Mouse (Mus musculus) CH12.LX (cell line): ENCODE results near the gene Ank. TPM values are rescaled to one million over a fixed set of nuclear protein-coding genes. Genes with fewer than 3 reads are reported as not detected.

ENCODE experiments used
- DNase-seq: peaks from one replicate; pipeline ENCODE4 v3.0.0-alpha.2; 2013; ENCODE audit errors: extremely low read depth
- H3K27ac ChIP-seq: 2 replicates; pipeline ENCODE4 v1.5.1; 2012; ENCODE audit warnings: low read depth, mild to moderate bottlenecking, control low read depth, moderate library complexity; ENCODE audit not compliant: insufficient read depth
- H3K27me3 ChIP-seq: replicated peaks from 2 replicates; pipeline ENCODE3; 2012; ENCODE audit warnings: inconsistent platforms
- H3K36me3 ChIP-seq, 2 experiments: replicated peaks in 1 of 2; 2 replicates each; pipeline versions ENCODE3 to v1.6.1; 2012; ENCODE audit warnings: inconsistent platforms in 1 of 2, low read length in 1 of 2, mild to moderate bottlenecking in 1 of 2, mixed read lengths in 1 of 2, moderate library complexity in 1 of 2; ENCODE audit not compliant: control insufficient read depth in 1 of 2, insufficient read depth in 1 of 2
- H3K4me1 ChIP-seq, 2 experiments: 2 replicates each; pipeline ENCODE4 v1.6.1; 2012; ENCODE audit warnings: inconsistent platforms in 1 of 2, moderate library complexity in 1 of 2; ENCODE audit not compliant: insufficient read depth in 2 of 2, control insufficient read depth in 1 of 2
- H3K4me2 ChIP-seq: 2 replicates; pipeline ENCODE4 v1.6.1; 2012; ENCODE audit warnings: low read depth, mild to moderate bottlenecking, control low read depth; ENCODE audit not compliant: poor library complexity, insufficient read depth, severe bottlenecking
- H3K4me3 ChIP-seq, 3 experiments: fragments of 150-350 bp in 1 of 3; sonication (generic) in 1 of 3; replicated peaks in 1 of 3; 2 replicates each; pipeline versions ENCODE3 to v1.5.1; 2011 to 2012; ENCODE audit warnings: low read depth in 2 of 3, low read length in 2 of 3, mild to moderate bottlenecking in 2 of 3, moderate library complexity in 2 of 3, control low read depth in 1 of 3, improper control_type of control experiment in 1 of 3, inconsistent platforms in 1 of 3, mixed read lengths in 1 of 3; ENCODE audit not compliant: poor library complexity in 1 of 3
- H3K79me2 ChIP-seq: replicated peaks from 2 replicates; pipeline ENCODE4 v1.6.1; 2012; ENCODE audit warnings: mild to moderate bottlenecking, moderate library complexity; ENCODE audit not compliant: control insufficient read depth, poor library complexity, insufficient read depth, severe bottlenecking; ENCODE audit errors: extremely low read depth
- H3K9ac ChIP-seq: 2 replicates; pipeline ENCODE4 v1.6.1; 2012; ENCODE audit warnings: low read depth, mild to moderate bottlenecking, control low read depth, moderate library complexity; ENCODE audit not compliant: insufficient read depth
- H3K9me3 ChIP-seq: replicated peaks from 2 replicates; pipeline ENCODE3; 2012; ENCODE audit warnings: low read length, inconsistent platforms, mixed read lengths
- BHLHE40 ChIP-seq: IDR thresholded peaks from 2 replicates; pipeline ENCODE4 v1.6.1; 2011; ENCODE audit warnings: mild to moderate bottlenecking, low read depth, low read length, improper control_type of control experiment
- CHD1 ChIP-seq: IDR thresholded peaks from 2 replicates; pipeline ENCODE4 v1.6.1; 2012; ENCODE audit warnings: low read depth, low read length, improper control_type of control experiment, inconsistent platforms
- CTCF ChIP-seq, 2 experiments: IDR thresholded peaks in 1 of 2; conservative IDR thresholded peaks in 1 of 2; 2 replicates each; pipeline ENCODE4 v1.5.1; 2011 to 2012; ENCODE audit warnings: low read depth in 2 of 2, low read length in 2 of 2, improper control_type of control experiment in 1 of 2, inconsistent platforms in 1 of 2, mild to moderate bottlenecking in 1 of 2, moderate library complexity in 1 of 2
- E2F4 ChIP-seq: IDR thresholded peaks from 2 replicates; pipeline ENCODE4 v1.6.1; 2011; ENCODE audit warnings: low read depth, low read length, improper control_type of control experiment; ENCODE audit not compliant: insufficient replicate concordance
- ELF1 ChIP-seq: IDR thresholded peaks from 2 replicates; pipeline ENCODE4 v1.6.1; 2014; ENCODE audit warnings: low read depth, mild to moderate bottlenecking, inconsistent platforms, low read length, improper control_type of control experiment
- EP300 ChIP-seq: IDR thresholded peaks from 2 replicates; pipeline ENCODE4 v1.6.1; 2011; ENCODE audit warnings: low read length, improper control_type of control experiment
- ETS1 ChIP-seq: conservative IDR thresholded peaks from 2 replicates; pipeline ENCODE4 v1.6.1; 2012; ENCODE audit warnings: low read depth, mild to moderate bottlenecking, inconsistent platforms, low read length, improper control_type of control experiment, moderate library complexity
- IRF4 ChIP-seq: IDR thresholded peaks from 2 replicates; pipeline ENCODE4 v1.6.1; 2014; ENCODE audit warnings: low read depth, mild to moderate bottlenecking, inconsistent platforms, low read length, improper control_type of control experiment
- JUN ChIP-seq: IDR thresholded peaks from 2 replicates; pipeline ENCODE4 v1.6.1; 2011; ENCODE audit warnings: low read depth, mild to moderate bottlenecking, low read length, improper control_type of control experiment, moderate library complexity; ENCODE audit not compliant: insufficient read depth
- KAT2A ChIP-seq: IDR thresholded peaks from 2 replicates; pipeline ENCODE4 v1.6.1; 2012; ENCODE audit warnings: low read length, improper control_type of control experiment, inconsistent platforms; ENCODE audit not compliant: insufficient replicate concordance
- MAX ChIP-seq: IDR thresholded peaks from 2 replicates; pipeline ENCODE4 v1.6.1; 2011; ENCODE audit warnings: low read length, improper control_type of control experiment
- MAZ ChIP-seq: IDR thresholded peaks from 2 replicates; pipeline ENCODE4 v1.6.1; 2012; ENCODE audit warnings: low read depth, mild to moderate bottlenecking, inconsistent platforms, low read length, improper control_type of control experiment, moderate library complexity
- MXI1 ChIP-seq: IDR thresholded peaks from 2 replicates; pipeline ENCODE4 v1.6.1; 2011; ENCODE audit warnings: mild to moderate bottlenecking, low read depth, low read length, improper control_type of control experiment
- MYC ChIP-seq: IDR thresholded peaks from 2 replicates; pipeline ENCODE4 v1.6.1; 2011; ENCODE audit warnings: low read depth, mild to moderate bottlenecking, improper control_type of control experiment, low read length
- NELFE ChIP-seq: IDR thresholded peaks from 2 replicates; pipeline ENCODE4 v1.6.1; 2011; ENCODE audit warnings: low read depth, low read length, improper control_type of control experiment
- NRF1 ChIP-seq: IDR thresholded peaks from 2 replicates; pipeline ENCODE4 v1.6.1; 2014; ENCODE audit warnings: low read depth, mild to moderate bottlenecking, inconsistent platforms, low read length, improper control_type of control experiment, moderate library complexity
- PAX5 ChIP-seq: IDR thresholded peaks from 2 replicates; pipeline ENCODE4 v1.6.1; 2012; ENCODE audit warnings: low read length, inconsistent platforms, mixed read lengths
- POLR2A ChIP-seq: IDR thresholded peaks from 2 replicates; pipeline ENCODE4 v1.6.1; 2011; ENCODE audit warnings: low read depth, mild to moderate bottlenecking, improper control_type of control experiment, low read length
- RCOR1 ChIP-seq: conservative IDR thresholded peaks from 2 replicates; pipeline ENCODE4 v1.6.1; 2012; ENCODE audit warnings: low read depth, mild to moderate bottlenecking, inconsistent platforms, low read length, improper control_type of control experiment
- SMC3 ChIP-seq: IDR thresholded peaks from 2 replicates; pipeline ENCODE4 v1.6.1; 2011; ENCODE audit warnings: low read depth, low read length, improper control_type of control experiment
- TBP ChIP-seq: conservative IDR thresholded peaks from 2 replicates; pipeline ENCODE4 v1.6.1; 2011; ENCODE audit warnings: low read depth, low read length, improper control_type of control experiment
- TCF12 ChIP-seq: IDR thresholded peaks from 2 replicates; pipeline ENCODE4 v1.6.1; 2014; ENCODE audit warnings: low read depth, mild to moderate bottlenecking, inconsistent platforms, low read length, improper control_type of control experiment
- USF1 ChIP-seq: IDR thresholded peaks from 2 replicates; pipeline ENCODE4 v1.6.1; 2014; ENCODE audit warnings: low read depth, mild to moderate bottlenecking, inconsistent platforms, low read length, improper control_type of control experiment
- USF2 ChIP-seq: conservative IDR thresholded peaks from 2 replicates; pipeline ENCODE4 v1.6.1; 2011; ENCODE audit warnings: low read depth, low read length, improper control_type of control experiment
- ZMIZ1 ChIP-seq: IDR thresholded peaks from 2 replicates; pipeline ENCODE4 v1.6.1; 2012; ENCODE audit warnings: low read depth, mild to moderate bottlenecking, inconsistent platforms, low read length, improper control_type of control experiment
- dilution Hi-C: fragments of 300-500 bp; cut with MboI; formaldehyde crosslinking; loops from 2 replicates; pipeline ENCODE4 v1.14.3; 2020; ENCODE audit warnings: low sequenced_read_pairs; ENCODE audit not compliant: extremely low pct_unique_long_range_greater_than_20kb, extremely low pct_ligation_motif_present
- in situ Hi-C: fragments of 300-500 bp; cut with MboI; formaldehyde crosslinking; loops from 3 replicates; pipeline ENCODE4 v1.14.3; 2019; ENCODE audit warnings: low sequenced_read_pairs, low pct_ligation_motif_present, low pct_unique_long_range_greater_than_20kb, mixed read lengths
- polyA plus RNA-seq: library from polyadenylated mRNA; unstranded; fragments of >175 nt; gene quantifications from 2 replicates; pipeline ENCODE4 v1.2.1, GENCODE M21; 2012; ENCODE audit warnings: low read depth; ENCODE audit not compliant: insufficient read length
- total RNA-seq, 2 experiments: library from RNA; depleted of rRNA; stranded (reverse); fragments of 300-350 nt in 1 of 2; fragments of >200 nt in 1 of 2; gene quantifications; 2 replicates each; pipeline ENCODE4 v1.2.3; 2012 to 2014

The Ank gene
- total and polyA plus RNA-seq, 3 experiments, result 4.6 to 12.4 (median 8.6) TPM

DNA sequence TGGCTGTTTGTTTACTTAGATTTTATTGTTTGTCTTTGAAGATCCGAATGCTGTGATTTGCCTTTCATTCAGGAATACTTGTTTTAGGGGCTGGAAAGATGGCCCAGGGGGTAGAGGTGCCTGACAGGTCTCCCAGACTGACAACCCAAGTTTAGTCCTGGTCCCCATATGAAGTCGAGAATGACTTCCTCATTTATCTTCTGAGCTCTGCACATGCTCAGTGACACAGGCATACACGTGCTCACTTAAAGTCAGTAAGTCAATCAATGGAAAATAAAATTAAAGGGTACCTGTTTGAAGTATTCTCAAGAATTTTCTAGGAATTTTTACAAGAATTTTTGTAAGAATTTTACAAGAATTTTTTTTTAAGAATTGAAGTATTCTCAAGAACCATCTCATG lies 66.6 kb downstream of the Ank start:
- H3K79me2 ChIP-seq, result no peaks in the 10 kb centered on the region
- no peak overlapping the region for H3K4me2 ChIP-seq
- H3K4me1 ChIP-seq, result peaks cover 0 to 28% of the 10 kb centered on the region in 2 experiments; a peak in 3 of 4 replicates
- peak; percentile 18 for DNase-seq
- TF ChIP-seq BHLHE40 (peak; percentile 40; the same call in 1 of the 2 replicates), NELFE (no peak), TBP (no peak), KAT2A (no peak), NRF1 (peak; percentile 66), ELF1 (no peak), JUN (no peak), MAX (0 out of 2 replicates have a peak, but pooled peaks have one; percentile 21), MYC (0 out of 2 replicates have a peak, but pooled peaks have one; percentile 27), ZMIZ1 (no peak)
- in situ Hi-C loops (no loop called here), dilution Hi-C loops (no loop called here)
- no peak overlapping the region for H3K4me3 ChIP-seq
- no peaks in the 10 kb centered on the region for H3K27me3 ChIP-seq
- H3K9ac ChIP-seq, result no peak overlapping the region
- peaks cover 0 to 1% of the 10 kb centered on the region in 2 experiments for H3K36me3 ChIP-seq
- no peak overlapping the region for H3K27ac ChIP-seq
- no peaks in the 10 kb centered on the region for H3K9me3 ChIP-seq

DNA sequence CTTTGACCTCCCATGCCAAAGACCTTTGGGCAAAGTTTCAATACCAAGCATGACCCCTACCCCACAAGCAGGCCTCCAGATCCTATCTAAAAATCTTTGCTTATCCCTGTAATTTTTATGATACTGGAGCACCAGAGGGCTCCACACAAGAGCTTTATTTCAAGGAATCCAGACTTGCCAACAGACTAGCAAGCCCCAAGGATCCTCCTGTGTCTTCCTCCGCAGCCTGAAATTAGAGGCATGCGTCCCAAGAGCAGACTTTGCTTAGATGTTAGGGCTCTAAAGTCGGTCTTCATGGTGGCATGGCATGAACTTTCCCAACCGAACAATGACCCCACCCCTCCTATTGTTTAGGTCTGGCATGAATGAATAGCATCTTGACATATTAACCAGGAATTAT lies 69.2 kb downstream of the Ank start:
- Histone ChIP-seq H3K4me2 (no peak overlapping the region), H3K9ac (no peak overlapping the region), H3K79me2 (no peaks in the 10 kb centered on the region), H3K4me1 (peaks cover 4 to 46% of the 10 kb centered on the region in 2 experiments), H3K27ac (no peak overlapping the region), H3K27me3 (no peaks in the 10 kb centered on the region), H3K36me3 (no peaks in the 10 kb centered on the region), H3K4me3 (no peak overlapping the region), H3K9me3 (no peaks in the 10 kb centered on the region)
- TF ChIP-seq SMC3 (no peak), KAT2A (no peak), ETS1 (no peak), POLR2A (no peak), ZMIZ1 (no peak), NRF1 (no peak), CTCF (conservative IDR thresholded peaks at IDR 0.05 in 1 of 2, IDR thresholded peaks at IDR 0.05 in 1 of 2; ENCODE audit: low read depth in 2 of 2, low read length in 2 of 2) (no peak), E2F4 (no peak), USF1 (no peak), CHD1 (no peak), MAZ (no peak), JUN (no peak), PAX5 (no peak), TCF12 (no peak), EP300 (no peak), RCOR1 (no peak), USF2 (no peak), MXI1 (no peak), IRF4 (no peak)
- dilution Hi-C loops, result no loop called here
- in situ Hi-C loops, result no loop called here
- no peak for DNase-seq
